Mouse (Mus musculus): ENCODE measurements around the gene Galnt16.
A peak's percentile ranks its signal among the peaks of the same experiment; 100 is the strongest.

Gene Galnt16

DNA sequence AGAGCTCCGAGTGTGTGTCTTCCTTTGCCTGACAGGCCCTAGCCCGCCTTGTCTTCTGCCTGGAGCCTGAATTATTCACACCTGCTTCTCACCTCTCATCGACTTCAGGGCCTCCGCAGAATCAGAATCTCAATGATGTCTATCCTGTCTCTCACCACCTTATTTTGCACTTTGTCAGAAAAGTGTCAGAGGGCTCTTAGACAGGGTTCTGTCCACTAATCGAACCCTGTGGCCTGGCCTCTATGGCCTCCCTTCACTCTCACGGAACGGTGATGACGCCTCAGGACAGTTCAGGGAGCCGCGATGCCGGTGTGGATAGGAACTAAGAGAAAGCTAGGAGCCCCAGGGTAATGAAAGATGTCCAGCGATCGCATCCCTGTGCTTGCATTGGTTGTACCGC is at the start of gene Galnt16:
Gene Galnt16 (plus strand): TSS at position 301 of the 400 bp plus-strand sequence.
- DNase-seq = no peak

DNA sequence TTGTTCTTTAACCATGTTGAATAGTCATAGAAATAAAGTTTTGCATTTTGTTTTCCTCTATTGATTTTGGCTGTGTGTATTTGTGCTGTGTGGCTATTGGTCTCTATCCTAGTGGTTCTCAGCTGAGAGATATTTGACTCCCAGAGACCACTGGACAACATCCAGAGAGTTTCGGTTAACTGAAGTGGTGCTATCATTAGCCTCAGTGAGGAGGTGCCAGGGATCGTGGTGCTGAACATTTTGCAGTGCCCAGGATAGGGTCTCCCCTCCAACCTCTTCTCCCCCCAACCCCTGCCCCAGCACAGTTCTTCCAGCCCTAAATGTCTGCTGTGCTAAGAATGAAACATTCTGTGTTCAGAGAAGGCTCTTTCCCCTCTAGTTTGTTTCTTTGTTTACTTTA is 47.9 kb upstream of the Galnt16 start:
- DNase-seq = no peak

DNA sequence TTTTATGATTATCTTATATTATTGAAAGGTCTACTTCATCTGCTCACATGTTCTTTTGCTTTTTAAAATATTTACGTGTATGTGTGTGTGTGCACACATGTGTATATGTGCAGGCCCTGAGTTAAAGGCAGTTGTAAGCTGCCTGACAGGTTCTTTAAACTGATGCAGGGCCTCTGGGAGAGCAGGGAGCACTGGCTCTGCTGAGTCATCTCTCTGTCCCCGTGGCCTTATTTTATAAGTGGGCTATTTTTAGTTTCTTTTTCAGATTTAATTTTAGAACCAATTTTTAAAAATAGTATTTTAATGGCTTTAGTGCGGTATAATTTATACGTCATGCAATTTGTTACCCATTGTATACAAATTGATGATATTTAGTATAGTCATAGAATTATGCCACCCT is 46.2 kb upstream of the Galnt16 start:
- no peak for DNase-seq

DNA sequence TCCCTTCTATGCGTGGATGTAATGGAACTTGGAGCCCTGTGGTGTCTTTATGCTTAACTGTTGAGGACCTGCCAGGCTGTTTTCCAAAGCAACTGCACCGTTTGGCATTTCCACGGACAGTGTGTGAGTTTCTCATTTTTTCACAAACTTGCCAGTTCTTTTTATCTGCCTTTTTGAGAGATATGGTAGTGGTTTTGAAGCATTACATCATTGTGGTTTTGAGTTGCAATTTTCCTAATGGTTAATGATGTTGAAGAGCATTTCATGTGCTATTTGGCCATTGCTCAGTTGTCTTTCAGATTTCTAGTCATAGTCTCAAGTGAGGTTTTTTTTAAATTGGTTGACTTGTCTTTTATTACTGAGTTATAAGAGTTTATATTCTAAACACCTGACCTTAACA is 44.3 kb upstream of the Galnt16 start:
- no peak for DNase-seq

DNA sequence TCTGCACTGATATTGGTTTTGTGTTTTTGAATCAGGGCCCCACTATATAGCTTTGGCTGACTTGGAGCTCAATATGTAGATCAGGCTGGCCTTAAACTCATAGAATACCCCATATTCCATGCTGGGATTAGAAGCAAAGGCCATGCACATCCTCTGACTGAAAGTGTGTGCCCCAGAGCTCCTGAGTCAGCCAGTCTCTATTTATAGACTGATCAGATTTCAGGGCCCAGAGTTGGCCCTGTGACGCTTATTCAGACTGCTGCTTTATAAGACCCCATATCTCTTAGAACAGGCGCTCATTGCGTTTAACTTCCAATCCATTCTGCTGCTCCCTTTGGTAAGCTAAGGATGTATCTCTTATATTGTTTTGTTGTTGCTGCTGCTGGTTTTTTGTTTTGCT is 38.1 kb upstream of the Galnt16 start:
- no peak for DNase-seq

DNA sequence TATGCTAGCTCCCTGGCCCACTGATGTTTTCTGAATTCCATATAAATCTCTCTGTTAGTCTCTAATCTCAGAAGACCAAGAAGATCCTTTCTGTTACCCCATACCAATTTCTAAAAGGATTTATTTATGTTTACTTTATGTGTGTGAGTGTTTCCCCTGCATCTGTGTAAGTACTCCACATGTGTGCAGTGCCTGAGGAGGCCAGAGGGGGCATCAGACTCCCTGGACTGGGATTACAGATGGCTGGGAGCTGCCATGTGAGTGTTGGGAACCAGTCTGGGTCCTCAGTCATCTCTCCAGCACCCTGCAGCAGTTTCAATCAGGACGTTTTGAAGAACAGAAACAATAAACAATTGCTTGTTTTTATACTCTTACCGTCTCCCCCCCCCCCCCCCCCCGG is 34.7 kb upstream of the Galnt16 start:
- no peak for DNase-seq

DNA sequence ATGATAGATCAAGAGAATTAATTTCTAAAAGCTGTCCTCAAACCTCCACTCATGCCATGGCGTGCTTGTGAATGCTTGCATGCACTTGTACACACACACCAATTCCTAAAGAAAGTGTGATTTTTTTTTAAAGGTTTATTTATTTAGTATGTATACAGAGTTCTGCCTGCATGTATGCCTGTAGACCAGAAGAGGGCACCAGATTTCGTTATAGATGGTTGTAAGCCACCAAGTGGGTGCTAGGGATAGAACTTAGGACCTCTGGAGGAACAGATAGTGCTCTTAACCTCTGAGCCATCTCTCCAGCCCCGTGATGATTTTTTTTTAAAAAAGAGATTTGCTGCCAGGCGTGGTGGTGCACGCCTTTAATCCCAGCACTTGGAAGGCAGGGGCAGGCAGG is 24.8 kb upstream of the Galnt16 start:
- no peak for DNase-seq

DNA sequence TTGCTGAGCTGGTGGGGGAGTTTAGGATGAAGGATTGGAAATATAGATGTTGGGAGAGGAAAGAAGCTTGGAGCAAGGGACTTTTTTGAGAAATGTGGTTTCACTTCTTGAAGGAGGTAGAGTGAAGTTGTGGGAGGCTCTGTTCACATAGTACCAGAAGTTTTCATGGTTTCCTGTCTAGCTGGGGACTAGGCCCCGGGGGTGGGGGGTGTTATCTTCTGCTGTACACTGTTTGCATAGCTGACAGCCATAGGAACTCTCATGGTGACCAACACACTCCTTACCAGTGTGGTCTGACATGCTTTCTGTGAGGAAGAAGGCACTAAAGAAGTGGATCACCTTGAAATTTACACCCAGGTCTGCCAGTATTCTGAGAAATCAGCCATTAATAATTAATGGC is 22.4 kb upstream of the Galnt16 start:
- no peak for DNase-seq

DNA sequence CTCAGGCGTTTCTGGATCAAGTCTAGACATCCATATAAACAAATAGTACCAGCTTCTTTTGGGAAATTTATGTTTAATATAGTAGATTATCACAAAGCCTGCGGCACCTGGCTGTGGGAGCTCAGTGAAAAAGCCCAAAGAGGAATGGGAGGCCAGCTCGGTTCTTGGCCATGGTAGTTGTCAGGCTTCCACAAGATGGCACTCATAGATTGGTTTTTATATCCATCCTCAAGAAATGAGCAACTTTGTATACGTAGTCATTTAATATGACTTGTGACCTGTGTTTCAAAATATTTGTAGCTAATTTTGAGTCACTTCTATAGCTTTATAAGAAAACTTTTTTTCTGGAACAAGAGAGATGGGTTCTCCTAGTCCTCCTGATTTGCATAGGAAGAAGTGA is 19.7 kb upstream of the Galnt16 start:
- DNase-seq = no peak

DNA sequence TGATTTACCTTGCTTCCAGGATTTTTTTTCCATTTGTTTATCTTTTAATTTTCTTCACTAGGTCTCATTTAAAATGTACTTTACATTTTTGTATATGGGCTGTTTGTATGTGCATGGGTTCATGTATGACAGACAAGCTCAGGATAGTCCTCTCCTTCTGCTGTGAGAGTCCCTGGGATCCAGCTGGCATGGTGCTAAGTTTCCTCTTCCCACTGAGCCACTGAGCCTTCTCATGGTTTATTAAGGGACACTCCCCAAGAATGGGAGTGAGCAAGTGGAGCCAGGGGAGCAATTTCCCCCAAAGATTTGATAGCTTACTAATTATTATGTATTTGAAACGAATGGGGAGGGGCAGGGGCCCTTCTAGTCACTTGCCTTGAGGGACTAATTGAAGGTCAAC is 17.6 kb upstream of the Galnt16 start:
- no peak for DNase-seq

DNA sequence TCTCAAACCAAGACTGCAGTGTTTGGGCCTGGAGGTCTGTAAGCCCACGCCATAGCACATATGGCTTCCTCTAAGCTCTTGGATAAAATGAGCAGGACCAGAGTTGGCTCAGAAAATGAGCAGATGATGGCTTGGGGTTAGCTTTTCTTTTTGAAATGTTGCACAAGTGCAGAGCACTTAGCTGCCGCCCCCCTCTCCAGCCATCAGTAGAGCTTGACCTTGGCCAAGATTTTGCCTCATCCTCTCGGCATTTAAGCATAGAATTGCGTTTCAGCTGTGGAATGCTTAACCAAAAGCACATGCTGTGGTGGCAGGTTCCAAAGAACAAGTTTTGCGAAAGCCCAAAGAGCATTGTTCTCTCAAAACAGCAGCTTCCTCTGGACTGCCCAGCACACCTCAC is 13.4 kb upstream of the Galnt16 start:
- DNase-seq = no peak

DNA sequence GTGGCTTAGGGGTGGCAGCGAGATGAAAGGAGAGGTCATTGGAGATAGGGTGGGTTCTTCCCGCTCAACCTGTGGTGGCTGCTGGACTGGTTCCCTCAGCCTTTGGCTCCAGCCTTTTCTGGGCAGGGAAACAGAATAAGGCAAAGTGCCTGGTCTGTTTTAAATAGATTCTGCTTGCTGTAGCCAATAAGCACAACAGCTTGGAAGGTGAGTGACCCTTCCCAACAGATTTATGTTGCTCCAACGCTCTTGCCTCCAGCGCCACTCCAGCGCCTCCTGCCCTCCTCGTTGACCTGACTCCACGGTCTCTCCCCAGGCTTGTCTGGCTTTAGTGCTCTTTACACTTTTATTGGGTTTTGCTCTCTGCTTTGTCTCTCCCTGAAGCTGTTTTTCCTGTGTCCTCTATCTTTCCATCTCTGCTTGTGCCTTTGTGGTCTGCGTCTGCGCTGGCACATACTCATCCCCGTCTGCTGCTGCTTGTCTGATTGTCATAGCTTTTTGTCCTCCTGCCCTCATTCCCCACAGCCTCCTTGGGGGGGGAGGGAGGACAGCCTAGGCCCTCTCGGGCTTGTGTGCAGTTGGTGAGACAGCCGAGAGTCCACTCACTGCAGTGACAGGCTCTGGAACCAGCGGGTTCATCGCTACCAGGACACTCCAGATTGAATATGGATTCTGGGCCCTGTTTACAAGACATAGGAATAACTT is 10.9 kb upstream of the Galnt16 start:
- DNase-seq = peak; percentile 27 to 60

DNA sequence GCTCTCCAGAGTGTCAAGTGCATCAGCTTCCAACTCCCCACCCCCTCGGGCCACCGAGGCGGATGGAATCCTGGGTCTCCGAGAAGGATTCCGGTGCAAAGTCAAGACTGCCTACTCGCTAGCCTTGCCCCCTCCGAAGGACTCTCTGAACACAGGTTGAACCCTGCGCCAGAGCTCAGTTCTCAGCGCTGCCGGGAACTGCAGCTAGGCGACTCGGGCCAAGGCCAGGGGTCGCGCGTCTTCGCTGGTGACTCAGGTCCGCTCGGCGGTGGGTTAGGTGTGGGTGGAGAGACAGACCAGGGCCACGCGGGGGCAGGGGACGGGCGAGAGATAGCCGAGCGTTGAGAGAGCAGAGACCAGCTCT is 298 bp downstream of the Galnt16 start:
- no peak for DNase-seq

DNA sequence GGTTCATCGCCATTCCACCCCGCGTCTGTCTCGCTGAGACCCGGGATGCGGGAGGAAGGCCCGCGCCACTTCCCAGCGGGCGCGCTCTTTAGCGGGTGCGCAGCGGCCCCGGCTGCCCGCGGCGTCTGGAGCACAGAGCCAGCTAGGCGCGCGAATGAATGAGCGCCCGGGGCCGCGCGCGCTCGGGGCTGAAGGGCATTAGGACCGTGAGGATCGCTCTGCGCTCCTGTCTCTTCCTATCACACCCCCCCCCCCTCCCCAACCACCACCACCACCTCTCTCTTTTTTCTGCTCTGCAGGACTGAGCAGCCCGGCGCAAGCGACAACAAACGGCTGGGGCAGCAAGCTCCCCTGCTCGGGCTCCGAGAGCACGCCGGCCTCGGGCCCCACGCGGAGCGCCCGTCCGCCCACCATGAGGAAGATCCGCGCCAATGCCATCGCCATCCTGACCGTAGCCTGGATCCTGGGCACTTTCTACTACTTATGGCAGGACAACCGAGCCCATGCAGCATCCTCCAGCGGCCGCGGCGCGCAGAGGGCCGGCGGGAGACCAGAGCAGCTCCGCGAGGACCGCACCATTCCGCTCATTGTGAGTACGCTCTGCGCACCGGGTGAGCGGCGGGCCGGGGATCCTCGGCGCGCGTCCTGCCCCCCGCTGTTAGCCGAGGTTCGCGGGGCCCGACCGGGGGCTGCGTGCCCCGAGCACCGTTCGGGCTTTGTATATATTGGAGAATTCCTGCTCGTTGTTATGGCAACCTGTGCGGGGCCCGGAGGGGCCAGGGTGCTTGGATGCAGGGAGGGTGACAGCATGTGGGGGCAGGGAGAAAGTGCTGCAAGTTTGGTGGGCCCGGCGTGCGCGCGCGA is 912 bp downstream of the Galnt16 start:
- DNase-seq = no peak

DNA sequence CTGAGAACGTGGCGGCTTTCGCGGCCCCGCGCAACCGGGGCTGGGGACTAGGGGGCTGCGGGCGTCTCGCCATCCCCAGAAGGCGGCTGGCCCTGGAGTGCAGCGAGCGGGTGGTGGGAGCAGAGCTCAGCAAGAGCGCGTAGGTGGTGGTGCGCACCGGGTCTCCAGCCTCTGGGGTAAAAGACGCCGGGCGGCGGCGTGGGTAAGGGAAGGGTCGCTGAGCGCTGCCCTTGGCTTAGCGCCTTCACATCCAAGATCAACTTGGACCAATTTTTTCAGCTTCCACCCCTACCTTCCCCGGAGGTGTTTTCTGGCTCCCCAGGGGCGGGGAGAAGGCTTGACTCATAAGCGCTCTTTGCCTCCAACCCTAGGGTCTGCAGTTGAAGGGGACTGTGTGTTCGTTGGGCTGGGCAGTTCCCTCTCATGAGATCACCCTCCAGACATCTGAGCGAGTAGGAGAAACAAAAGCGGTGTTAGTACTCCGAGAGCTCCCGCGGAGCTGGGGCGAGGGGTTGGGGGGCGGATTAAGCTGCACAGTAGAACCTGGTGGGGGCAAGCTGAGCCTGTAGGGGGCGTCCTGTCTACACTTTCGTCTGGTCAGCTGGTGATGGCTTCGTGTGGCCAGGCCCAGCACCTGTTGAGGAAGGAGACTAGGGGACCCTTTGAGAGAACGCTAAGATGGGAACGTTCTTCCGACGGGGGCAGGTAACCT is 1.7 kb downstream of the Galnt16 start:
- peak in 1 of 2 experiments; percentile 17 for DNase-seq

DNA sequence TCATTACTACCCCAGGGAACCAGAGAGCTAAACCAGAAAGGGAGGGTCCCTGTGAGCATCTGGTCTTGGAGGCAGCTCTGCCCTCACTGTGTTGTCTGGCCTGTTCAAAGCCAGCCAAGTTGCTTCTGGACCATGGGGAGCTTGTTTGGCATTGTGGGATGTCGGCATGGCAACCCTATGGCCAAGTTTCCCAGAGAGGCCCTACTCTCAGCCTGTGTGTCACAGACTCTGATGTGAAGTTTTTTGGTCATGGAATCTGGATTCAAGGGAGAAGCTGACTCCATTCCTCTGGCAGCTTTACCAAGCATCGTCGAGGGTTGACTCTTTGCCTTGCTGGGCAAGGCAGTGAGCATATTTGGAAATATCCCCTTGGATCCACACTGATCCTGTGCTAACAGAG is 3.9 kb downstream of the Galnt16 start:
- DNase-seq = no peak

DNA sequence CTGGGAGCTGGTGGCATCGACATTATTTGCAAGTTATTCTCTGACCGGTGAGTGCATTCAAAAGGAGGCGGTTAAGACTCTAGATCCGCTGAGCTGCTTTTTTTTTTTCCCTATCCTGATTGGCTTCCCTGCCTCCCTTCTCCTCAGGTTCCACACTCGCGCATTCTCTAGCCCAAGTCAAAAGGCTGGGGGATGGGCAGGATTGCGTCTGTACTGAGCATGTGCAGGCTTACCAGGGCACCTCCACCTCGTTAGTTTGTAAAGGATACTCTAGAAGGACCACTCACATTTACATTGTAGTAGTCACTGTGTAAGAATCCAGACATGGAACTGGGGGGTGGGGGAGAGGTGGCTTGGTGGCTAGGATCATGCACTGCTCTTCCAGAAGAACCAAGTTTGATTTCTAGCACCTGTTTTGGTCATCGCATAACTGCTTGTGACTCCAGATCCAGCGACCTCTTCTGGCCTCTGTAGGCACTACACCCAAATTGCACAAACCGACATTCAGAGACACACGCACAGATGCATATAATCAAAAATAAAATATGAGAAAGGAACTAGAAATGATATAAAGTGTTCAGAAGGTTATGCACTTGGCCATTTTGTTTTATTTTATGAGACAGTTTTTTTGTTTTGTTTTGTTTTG is 6.3 kb downstream of the Galnt16 start:
- no peak for DNase-seq

DNA sequence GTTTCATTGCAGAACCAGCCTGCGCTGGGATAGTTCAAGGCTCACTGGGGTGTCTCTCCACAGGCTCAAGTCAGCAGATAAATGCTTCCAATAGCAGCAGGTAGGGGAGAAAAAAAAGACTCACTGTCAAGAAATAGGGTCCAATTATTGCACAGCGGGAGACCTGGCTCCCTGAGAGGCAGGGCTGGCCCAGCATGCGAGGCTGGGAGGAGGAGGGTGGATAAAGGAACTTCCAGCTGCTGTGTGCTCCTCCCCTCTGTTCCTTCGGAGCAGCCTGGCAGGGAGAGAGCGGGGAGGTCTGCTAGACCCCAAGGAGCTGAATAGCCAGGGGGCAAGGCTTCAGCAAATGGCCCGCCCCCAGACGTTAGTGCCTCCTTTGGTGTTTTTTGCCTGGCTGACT is 7.4 kb downstream of the Galnt16 start:
- DNase-seq = no peak

DNA sequence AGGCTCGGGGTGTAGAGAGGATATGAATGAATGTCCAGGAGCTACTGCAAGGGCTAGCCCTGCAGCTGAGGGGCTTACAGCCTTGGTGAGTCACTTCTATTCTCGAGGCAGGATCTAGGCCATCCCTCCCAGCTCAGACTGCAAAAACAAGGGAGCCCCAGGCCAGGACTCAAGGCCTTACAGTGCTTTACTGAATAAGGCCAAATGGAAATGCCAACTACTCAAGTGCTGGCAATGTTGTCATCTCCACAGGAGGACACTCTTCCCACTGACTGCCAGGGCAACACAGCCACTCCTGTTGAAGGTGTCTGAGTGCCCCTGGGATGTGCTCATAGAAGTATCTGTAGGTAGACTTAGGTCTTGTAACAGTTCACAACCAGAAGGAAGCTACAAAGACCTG is 8.4 kb downstream of the Galnt16 start:
- DNase-seq = no peak

DNA sequence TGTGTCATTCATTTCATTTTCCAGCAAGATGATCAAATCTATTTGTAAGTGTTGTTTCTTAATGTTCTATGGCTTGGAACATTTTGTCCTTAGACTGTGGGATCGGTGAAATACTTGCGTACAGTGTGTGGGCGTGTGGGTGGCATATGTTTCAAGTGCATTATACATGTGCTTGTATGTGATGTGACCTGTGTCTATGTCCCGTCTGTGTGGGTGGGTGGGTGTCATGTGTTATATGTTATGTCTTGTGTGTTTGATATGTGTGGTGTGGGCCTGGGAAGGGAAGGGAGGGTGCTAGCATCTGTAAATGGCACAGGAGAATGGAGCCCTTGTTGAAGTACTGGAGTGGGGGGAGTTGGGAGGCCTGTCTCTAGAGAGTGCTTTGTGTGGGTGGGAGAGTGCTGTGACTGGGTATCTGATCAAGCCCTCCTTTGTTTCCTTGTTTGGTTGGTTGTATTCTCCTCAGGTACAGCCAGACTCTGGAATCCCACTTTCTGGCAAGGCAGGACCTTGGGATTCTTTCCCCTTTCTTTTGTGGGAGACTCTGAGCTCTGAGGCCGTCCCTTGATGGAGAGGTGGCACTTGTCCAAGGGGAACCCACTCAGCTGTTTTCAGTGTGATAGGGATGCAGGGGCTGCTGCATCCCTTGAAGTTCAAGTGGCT is 9.8 kb downstream of the Galnt16 start:
- no peak for DNase-seq

DNA sequence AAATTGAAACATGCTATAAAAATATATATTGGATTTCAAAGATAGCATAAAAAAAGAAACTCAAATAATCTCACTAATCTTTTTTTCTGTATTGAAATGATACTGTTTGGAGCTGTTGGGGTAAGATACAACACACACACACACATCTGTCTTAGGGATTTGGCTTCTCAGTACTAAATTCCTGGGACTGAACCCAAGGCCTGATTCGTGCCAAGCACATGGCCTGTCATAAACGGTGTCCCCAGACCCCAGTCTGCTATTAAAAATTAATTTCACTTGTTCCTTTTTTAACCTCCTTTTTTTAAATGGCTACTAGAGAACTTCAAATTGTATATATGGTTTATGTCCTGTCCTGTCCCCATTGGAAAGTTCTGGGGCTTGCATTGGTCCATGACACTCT is 12.0 kb downstream of the Galnt16 start:
- no peak for DNase-seq

DNA sequence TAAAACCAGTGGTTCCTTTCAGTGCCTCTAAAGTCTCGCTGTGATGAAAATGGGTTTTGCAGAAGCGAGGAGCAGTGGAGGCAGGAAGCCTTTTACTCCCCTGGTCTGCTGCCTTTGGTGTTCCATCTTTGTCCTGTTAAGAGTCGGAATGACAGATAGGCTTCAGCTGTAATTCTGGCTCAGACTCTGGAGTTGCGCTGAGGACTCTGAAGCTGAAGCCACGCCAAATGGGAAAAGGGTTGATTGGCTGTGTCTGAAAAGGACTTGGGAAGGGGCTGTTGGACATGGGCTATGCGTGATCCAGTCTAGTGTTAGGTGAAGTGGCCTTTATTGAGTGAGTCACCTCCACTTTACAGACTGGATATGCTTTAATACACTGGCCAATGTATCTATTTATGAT is 12.6 kb downstream of the Galnt16 start:
- DNase-seq = no peak

DNA sequence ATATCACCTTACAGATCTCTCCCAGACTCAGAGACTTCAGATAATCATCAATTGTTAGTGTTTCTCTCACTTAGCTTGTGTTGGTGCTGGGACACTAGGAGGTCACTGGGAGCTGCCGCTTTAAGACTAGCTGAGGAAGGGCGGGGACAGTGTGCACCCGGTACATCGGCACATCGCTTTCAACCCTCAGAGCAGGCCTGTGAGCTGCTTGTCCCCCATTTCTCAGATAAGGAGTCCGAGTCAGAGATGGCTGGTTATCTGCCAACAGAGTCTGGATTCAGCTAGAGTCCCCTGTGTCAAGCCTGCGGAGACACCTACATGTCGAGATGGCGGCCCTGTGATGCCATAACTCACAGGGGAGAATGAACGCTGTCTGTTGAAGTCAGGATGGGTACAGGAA is 13.5 kb downstream of the Galnt16 start:
- no peak for DNase-seq
